Mouse (Mus musculus): Measurements from ENCODE around the gene Rbm6. TPM values are rescaled to one million over a fixed set of nuclear protein-coding genes. Genes with fewer than 3 reads are reported as not detected.

Gene Rbm6
- total RNA-seq, 1 experiment from 2014 or later: 49.8 TPM

DNA sequence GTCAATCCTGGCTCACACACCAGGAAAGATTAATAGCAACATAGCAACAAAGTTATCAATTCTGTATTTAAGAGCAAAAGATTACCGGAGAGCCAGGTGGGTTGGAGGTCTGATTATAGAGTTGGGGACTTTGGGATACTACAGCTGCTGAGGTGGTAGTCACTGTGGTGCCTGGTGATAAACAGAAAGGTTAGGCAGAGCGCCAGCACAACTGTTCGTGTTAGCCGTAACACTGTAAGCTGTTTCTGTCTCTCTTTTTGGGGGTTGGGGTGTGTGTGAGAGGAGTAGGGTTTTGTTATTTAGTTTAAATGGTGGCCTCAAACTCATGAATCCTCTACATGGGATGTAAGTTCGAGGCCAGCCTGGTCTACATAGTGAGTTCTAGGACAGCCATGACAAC, 122.7 kb downstream of the Rbm6 start:
- DNase-seq: no peak

DNA sequence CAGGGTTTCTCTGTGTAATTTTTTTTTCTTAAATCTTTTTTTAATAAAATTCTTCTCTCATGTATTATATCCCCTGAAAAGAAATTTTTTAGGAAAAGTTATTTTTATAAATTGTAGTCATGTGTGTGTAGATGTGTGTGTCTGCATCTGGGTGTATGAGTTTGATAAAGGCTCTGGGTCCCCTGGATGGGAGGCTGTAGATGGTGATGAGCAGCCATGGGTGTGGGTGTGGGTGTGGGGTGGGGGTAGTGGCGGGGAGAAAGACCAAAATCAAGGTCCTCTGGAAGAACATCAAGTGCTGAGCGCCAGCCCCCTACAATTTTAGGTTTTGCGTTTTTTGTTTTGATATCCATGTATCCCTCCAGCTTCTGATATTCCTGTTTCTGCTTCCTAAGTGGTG, 125.0 kb downstream of the Rbm6 start:
- no peak for DNase-seq

DNA sequence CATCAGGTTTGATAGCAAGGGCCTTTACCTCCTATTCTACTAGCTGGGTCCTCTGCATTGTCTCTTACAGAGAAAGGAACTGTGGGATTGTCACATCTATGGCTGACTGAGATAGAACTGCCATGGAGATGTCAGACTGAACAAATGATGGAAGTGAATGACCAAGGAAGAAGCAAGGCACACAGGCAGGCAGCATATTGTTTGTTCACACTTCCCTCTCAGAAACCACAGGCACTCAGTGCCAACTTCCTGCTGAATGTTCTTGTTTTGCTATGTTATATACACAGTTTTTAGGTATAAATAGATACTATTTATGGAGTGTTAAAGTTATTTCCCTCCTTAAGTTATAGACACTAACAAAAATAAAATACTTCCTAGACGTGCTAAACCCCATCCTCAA, 125.7 kb downstream of the Rbm6 start:
- DNase-seq: no peak

DNA sequence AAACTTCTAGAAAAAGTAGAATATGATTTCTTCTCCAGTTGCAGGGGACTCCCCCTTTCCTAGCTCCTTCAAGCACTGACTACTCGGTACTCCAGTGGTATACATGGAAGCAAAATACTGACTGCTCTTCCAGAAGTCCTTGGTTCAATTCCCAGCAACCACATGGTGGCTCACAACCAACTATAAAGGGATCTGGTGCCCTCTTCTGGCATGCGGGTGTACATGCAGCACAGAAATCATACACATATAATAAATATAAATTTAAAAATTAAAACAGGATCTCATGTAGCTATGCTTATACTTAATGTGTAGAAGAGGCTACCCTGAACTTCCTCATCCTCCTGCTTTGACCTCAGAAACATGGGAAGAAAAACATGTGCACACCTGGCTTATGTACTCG, 126.4 kb downstream of the Rbm6 start:
- DNase-seq: peak; percentile 24

DNA sequence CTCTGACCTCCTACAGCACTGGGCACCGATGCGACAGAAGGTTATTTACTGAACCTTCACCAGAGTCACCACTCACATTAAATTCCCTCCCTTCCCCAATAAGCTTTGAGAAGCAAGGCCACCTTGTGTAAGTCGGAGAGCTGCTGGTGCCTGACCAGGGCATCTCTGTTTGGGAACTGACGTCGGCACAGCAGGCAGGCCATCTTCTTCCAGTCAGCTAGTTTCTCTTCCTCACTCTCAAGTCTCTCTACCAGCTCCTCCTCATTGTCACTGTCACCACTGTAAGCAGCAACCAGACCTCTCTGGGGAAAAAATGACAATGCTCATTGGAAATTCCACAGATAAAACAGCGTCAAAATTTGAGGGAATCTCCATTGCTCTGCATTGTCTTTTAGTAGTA, 129.0 kb downstream of the Rbm6 start:
- no peak for DNase-seq

DNA sequence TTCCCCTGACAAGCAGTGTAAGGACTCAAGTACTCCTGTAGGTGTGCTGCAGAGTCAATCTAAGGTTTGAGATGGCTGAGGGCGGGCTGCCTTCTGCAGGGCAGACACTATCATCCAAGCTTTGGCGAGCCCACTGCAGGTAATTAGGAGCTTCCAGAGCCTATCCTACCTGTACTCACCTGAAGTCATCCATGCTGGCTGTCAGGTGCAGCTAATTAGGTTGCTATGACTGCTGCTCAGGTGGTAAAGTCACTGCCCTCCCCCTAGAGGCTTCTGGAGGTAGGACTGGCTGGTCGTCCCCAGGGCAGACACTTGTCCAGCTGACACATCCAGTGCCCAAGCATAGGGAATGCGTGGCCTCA, 134.2 kb downstream of the Rbm6 start:
- peak; percentile 59 for DNase-seq

DNA sequence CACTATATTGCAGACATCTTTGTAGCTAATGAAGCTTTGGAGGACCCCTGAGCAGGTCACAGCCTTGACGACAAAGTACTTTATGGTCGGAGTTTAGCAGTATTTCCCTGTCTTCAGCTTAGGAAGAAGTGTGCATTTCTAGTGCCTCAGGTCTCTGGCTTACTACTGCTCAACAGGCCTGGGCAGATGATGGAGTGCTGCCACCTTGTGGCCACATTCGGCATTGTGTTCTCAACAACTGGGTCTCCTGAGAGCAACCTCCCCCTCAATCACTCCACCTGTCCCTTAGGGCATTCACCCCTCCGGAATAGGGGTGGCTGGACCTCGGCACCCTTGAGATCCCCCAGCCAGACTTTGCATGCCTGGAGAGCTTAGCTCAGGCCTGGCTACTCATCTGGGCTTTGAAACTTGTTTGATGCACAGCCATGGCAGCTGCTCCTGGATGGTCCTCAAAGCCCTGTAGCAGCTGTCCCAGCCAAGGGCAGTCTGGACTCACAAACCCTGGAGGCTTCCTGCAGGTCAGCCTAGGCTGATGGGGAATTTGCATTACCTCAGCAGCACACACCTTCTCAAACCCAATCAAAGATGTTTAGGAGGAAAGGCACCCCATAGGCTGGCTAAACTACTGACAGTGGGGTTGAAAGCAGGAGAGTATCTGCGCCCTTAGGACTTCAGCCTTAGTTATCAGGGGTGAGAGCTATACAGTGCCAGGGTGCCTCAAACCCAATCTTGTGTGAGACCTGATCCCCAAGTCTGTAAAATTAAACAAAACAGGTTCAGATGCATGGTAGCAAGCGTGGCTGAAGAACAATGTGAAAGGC, 134.8 kb downstream of the Rbm6 start:
- peak; percentile 92 for DNase-seq

DNA sequence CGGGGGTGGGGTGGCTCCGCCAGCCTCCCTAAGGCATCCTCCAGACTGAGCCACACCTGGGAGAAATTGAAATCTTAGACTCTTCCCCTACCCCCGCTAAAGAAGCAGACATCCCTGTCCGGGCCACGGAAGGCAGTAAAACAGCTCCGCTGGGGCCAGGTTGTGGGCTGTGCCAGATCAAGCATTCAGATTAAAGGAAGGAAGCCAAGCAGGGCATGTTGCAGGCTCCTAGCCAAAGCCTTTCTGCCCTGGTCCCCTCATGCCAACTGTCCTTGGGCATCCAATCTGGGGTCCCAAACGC, 136.9 kb downstream of the Rbm6 start:
- DNase-seq: peak; percentile 26

DNA sequence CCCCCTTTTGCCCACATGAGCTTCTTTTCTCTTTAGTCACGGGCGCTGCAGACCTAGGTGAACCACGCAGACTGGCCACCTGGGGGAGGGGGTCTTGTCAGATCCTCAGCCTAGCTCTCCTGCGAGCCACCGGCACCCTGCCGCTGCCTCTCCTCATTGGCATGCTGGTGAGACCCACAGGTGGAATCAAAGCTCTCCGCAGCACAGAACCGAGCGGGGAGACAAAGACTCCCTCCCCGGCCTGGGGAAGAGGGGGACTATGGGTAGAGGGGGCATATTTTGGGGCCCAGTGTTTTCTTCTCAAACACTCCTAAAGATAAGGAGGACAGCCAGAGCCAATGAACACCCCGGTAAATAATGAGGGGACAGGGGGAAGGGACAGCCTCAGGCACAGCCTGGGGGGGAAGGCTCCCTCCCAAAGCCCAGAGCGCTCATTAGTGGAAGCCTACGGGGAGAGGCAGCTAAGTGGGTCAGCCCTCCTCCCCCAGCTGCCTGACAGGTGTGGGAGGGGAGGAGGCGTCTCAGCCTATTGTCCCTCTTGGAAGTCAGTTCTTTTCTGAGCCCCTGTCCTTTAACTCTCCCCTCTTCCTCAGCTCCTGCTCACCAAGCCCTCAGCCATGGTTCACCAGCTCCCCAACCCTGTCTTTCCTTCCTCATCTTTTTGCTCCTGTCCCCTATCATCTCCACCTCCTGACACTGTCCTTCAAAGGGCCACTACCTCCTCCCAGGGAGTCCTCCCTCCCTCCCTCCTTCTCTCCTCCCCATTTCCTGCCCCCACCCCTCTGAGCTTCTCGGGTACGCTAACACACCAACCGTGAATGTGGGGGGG, 137.5 kb downstream of the Rbm6 start:
- no peak for DNase-seq

DNA sequence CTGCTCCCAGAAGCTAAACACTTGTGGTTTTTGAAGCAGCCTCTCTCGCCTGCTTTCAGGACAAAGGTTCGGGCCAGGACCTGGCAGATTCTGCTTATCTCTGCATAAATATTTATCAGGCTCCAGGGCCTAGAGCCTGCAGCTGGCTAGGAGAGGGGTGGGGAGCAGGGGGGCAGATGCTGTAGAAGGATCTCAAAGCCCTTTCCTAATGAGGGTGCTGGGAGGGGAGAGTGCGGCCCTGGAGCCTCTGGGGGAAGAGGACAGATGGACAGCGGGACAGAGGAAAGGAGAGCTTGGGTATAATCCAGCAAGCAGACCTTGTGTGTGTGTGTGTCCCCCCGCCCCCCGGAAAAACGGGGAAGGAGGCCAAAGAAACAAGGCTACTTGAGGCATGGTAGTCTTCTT, 138.5 kb downstream of the Rbm6 start:
- DNase-seq: no peak

DNA sequence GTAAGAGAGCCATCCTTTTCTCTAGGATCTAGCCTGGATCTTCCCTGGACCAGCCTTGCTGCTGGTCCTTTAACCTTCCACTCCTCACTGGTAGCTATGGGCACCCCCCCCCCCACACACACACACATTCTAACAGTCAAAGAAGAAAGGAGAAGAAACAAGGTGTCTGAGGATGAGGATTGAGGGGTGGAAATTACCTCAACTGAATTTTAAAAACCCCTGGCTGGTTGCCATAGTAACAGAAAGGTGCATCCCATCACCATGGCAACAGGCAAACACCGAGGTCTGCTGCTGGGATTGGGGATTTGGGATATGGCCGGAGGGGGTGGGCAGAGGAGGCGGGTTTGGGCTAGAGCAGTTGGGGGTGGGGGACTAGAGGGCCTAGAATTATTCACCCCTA, 143.3 kb downstream of the Rbm6 start:
- no peak for DNase-seq

DNA sequence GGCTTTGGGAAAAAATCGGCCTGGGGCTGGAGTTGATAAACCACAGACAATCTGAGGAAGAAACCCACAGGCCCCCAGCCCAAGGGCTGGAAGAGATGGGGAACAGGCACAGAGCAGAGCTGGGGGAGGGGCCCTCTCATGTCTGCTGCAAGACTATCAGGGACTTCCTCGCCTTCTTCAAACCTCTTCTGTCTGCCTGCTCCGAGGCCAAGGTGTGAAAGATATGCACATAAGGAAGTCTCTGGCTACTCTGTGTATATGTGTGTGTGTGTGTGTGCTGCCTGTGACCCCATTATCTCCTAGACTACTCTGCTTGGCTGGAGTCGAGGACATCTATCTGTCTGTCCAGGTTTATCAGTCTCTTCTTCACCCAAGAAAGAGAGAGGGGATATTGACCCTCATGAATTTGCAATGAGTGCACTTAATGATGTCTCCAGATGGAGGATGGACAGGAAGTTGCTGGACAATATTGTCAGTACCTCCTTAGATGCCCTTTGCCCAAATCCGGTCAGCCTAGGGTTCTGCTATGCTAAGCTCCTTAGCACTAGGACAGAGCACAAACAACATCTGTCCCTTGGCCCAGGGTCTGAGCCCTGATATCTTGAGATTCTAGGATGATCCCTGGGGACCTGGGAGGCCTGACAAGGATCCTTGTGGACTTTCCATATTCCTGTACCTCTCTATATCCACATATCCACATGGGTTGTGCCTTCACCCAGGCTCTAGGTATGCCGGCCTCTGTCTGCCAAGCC, 143.9 kb downstream of the Rbm6 start:
- no peak for DNase-seq

DNA sequence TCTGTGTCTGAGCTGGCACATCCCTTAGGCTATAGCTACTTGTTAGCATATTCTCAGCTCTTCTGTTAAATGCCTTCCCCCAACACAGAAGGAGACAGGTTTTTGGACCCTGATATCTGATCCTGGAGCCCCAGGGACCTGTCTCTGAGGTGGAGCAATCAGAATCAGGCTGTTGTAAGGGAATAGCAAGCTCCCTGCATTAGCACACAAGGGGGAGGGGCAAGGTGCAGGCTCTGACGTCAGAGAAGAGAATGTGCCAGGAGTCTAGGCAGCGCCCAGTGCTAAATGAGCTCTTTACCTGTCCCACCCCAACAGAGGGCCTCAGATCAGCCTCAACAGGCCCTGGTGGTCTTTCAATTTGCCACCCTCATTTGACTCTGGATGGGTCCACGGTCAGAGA, 146.0 kb downstream of the Rbm6 start:
- DNase-seq: peak; percentile 45

DNA sequence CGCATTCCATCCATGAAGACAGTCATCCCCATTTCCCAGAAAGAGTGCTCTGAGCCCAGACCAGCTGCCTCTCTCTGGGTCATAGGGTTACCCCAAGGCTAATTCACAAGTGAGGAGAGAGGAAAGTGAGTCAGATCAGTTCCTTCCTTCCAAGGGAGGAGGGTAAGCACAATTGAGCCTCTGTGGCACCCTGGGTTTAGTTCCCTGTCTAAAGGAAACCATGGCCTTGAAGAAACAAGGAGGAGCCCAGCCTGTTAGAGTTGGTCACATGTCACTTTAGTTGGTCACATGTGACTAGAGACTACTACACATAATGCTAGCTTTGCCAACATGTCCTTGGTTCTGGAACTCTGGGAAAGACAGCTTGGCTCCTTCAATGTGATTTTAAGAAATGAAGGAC, 148.2 kb downstream of the Rbm6 start:
- DNase-seq: no peak

DNA sequence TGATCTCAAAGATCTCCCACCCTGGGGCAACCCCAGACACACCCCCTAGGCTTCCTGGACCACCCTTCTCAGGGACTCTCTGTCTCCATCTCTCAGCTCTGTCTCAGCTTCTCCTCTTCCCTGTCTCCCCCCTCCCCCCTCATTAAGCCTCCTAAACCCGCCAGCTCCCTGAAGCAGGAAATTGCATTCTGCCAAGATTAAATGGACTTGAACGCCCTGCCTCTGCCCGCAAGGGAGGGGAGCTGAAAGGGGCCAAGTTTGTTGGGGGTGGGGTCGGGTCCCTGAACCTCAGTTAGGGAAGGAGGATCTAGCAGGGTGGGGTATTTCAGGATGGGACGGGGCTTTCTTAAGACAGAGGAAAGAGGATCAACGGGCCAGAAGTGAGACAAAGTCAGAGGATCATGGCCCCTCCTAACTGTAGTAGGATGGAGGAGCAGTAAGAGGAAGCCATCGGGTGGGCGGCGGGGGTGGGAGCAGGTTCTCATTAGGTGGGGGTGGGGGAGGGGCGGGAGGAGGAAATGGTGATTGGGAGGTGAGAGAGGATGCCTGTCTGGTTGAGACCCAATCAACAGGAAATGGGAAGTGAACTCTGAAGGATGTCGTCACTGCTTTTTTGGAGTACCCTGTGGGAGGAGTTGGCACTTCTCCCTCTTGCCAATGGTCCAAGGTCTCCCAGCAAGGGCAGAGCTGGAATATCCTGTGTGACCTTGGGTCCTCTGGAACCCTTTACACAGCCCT, 149.1 kb downstream of the Rbm6 start:
- peak; percentile 72 for DNase-seq

Other genes starting within 250 kb of the Rbm6 start
- gene Gnai2, start 237.9 kb downstream of the Rbm6 start, total RNA-seq (2021): 249 and 284 TPM in 2 replicates
- gene Slc38a3, start 203.7 kb downstream of the Rbm6 start, total RNA-seq (2021): 4.9 and 85.2 TPM in 2 replicates
- gene Gnat1, start 193.5 kb downstream of the Rbm6 start, total RNA-seq (2021): 0.34 and 0.41 TPM in 2 replicates
- gene Sema3f, start 162.8 kb downstream of the Rbm6 start, total RNA-seq (2021): 22.8 and 25.9 TPM in 2 replicates
- gene Rbm5, start 102.2 kb downstream of the Rbm6 start, total RNA-seq (2021): 108 and 137 TPM in 2 replicates
- gene Mon1a, start 14.9 kb upstream of the Rbm6 start, total RNA-seq (2021): 12.3 and 14.0 TPM in 2 replicates
- gene Mst1r, start 33.6 kb upstream of the Rbm6 start, total RNA-seq (2021): 5.0 and 8.7 TPM in 2 replicates
- gene Actl11, start 55.2 kb upstream of the Rbm6 start, total RNA-seq (2021): not detected in 2 replicates
- 1.3 and 2.3 TPM in 2 replicates for gene Camkv, start 62.4 kb upstream of the Rbm6 start, total RNA-seq (2021)
- 3.7 and 5.7 TPM in 2 replicates for gene Traip, start 76.9 kb upstream of the Rbm6 start, total RNA-seq (2021)
- gene Uba7, start 102.3 kb upstream of the Rbm6 start, total RNA-seq (2021): 15.2 and 20.9 TPM in 2 replicates
- 0.52 and 0.90 TPM in 2 replicates for gene Gm20661, start 109.8 kb upstream of the Rbm6 start, total RNA-seq (2021)
- gene Inka1, start 112.6 kb upstream of the Rbm6 start, total RNA-seq (2021): 12.5 and 15.3 TPM in 2 replicates
- 1.1 and 3.2 TPM in 2 replicates for gene Cdhr4, start 119.3 kb upstream of the Rbm6 start, total RNA-seq (2021)
- 0.19 TPM in 1 of 2 replicates, not detected in the other for gene Gm20662, start 123.1 kb upstream of the Rbm6 start, total RNA-seq (2021)
- 92.7 and 106 TPM in 2 replicates for gene Ip6k1, start 129.3 kb upstream of the Rbm6 start, total RNA-seq (2021)
- 20.2 and 20.9 TPM in 2 replicates for gene Gmppb, start 176.0 kb upstream of the Rbm6 start, total RNA-seq (2021)
- 4.1 and 4.4 TPM in 2 replicates for gene Amigo3, start 179.9 kb upstream of the Rbm6 start, total RNA-seq (2021)
- 1.4 and 20.2 TPM in 2 replicates for gene Mst1, start 207.2 kb upstream of the Rbm6 start, total RNA-seq (2021)
- 54.2 and 66.6 TPM in 2 replicates for gene Rnf123, start 210.1 kb upstream of the Rbm6 start, total RNA-seq (2021)
- 76.2 and 76.5 TPM in 2 replicates for gene Apeh, start 221.4 kb upstream of the Rbm6 start, total RNA-seq (2021)

Measured in adrenal gland, postnatal 14 days (tissue).